Comparison of ENCODE assay signal across 14 mouse cellular contexts in genomic region chrX:151313732-151314131, GRCm38 (mm10). TPM values are rescaled to one million over a fixed set of nuclear protein-coding genes. Genes with fewer than 3 reads are reported as not detected.
DNase-seq lines count a peak whose midpoint lies in the region; ATAC-seq lines count a peak whose summit lies in the region.
"Had no signal": no experiment of that assay in that cellular context is flagged by ENCODE, and none has a peak within 500 bp of the region (broad histone marks: within the 10 kb centered on the region; RNA-seq: fewer than 3 reads in every experiment).

No protein-coding gene starts in this region.

- H3K9ac ChIP-seq in hindbrain, embryonic 11.5 days (ENCODE audit: low read depth, low read length): no peak overlapping the region
- H3K9ac ChIP-seq in hindbrain, embryonic 13.5 days: no peak overlapping the region
- H3K9ac ChIP-seq: forebrain, postnatal 0 days; hindbrain, embryonic 15.5 days; limb, embryonic 15.5 days had no signal

- peak; percentile 1 for DNase-seq in hindbrain, embryonic 11.5 days (ENCODE audit: low spot score)
- DNase-seq in testis, postnatal 10 days (ENCODE audit: low spot score): peak; percentile 40
- no peak for DNase-seq in testis, postnatal 14 days (ENCODE audit: low spot score)
- peak; percentile 11 for DNase-seq in c-Kit-positive CD71-positive TER-119-negative erythroid progenitor cells, embryonic 14.5 days (ENCODE audit: low read depth)
- peak; percentile 13 for DNase-seq in thymus, postnatal 25 days
- DNase-seq in ovary, postnatal 10 days (ENCODE audit: low spot score): no peak
- DNase-seq in left cerebral cortex, adult 8-10 months (ENCODE audit: low spot score in 2 of 2): no peak
- DNase-seq: cerebellum, postnatal 36 days; forebrain, postnatal 0 days; heart, adult 18-20 months; kidney, postnatal 14 days had no signal

- 69% methylated on average over 4 of the region's 4 CpGs for WGBS in hindbrain, embryonic 11.5 days
- 85% methylated on average over 4 of the region's 4 CpGs for WGBS in hindbrain, embryonic 13.5 days

- H3K4me1 ChIP-seq in hindbrain, embryonic 11.5 days (replicated peaks; ENCODE audit: control insufficient read depth, insufficient read depth, low read length): no peaks in the 10 kb centered on the region
- no peaks in the 10 kb centered on the region for H3K4me1 ChIP-seq in hindbrain, embryonic 13.5 days (replicated peaks)
- H3K4me1 ChIP-seq: hindbrain, embryonic 15.5 days; limb, embryonic 15.5 days had no signal

- no peaks in the 10 kb centered on the region for H3K9me3 ChIP-seq in hindbrain, embryonic 11.5 days (ENCODE audit: control insufficient read depth, low read length)
- H3K9me3 ChIP-seq in hindbrain, embryonic 13.5 days: no peaks in the 10 kb centered on the region
- H3K9me3 ChIP-seq: hindbrain, embryonic 15.5 days; limb, embryonic 15.5 days had no signal

- ATAC-seq in hindbrain, embryonic 11.5 days (ENCODE audit: low FRiP score): no peak
- ATAC-seq in hindbrain, embryonic 13.5 days (ENCODE audit: low FRiP score): no peak
- ATAC-seq: forebrain, postnatal 0 days had no signal

- H3K4me2 ChIP-seq in hindbrain, embryonic 11.5 days (replicated peaks; ENCODE audit: low read depth, low read length): no peak overlapping the region
- no peak overlapping the region for H3K4me2 ChIP-seq in hindbrain, embryonic 13.5 days
- H3K4me2 ChIP-seq: hindbrain, embryonic 15.5 days; limb, embryonic 15.5 days had no signal

- no peaks in the 10 kb centered on the region for H3K27me3 ChIP-seq in hindbrain, embryonic 11.5 days (ENCODE audit: control insufficient read depth, insufficient read depth, low read length)
- 0 out of 2 replicates have a peak, but pooled peaks cover 4% of the 10 kb centered on the region for H3K27me3 ChIP-seq in hindbrain, embryonic 13.5 days
- H3K27me3 ChIP-seq: hindbrain, embryonic 15.5 days had no signal

- no peak overlapping the region for H3K27ac ChIP-seq in hindbrain, embryonic 11.5 days (ENCODE audit: low read depth, low read length)
- no peak overlapping the region for H3K27ac ChIP-seq in hindbrain, embryonic 13.5 days
- H3K27ac ChIP-seq: hindbrain, embryonic 15.5 days; limb, embryonic 15.5 days had no signal

- H3K36me3 ChIP-seq in hindbrain, embryonic 11.5 days (ENCODE audit: control insufficient read depth, insufficient read depth, low read length): no peaks in the 10 kb centered on the region
- no peaks in the 10 kb centered on the region for H3K36me3 ChIP-seq in hindbrain, embryonic 13.5 days
- H3K36me3 ChIP-seq: hindbrain, embryonic 15.5 days; limb, embryonic 15.5 days had no signal

- no peak overlapping the region for H3K4me3 ChIP-seq in hindbrain, embryonic 11.5 days (ENCODE audit: low read depth, low read length)
- H3K4me3 ChIP-seq in hindbrain, embryonic 13.5 days: no peak overlapping the region
- H3K4me3 ChIP-seq: hindbrain, embryonic 15.5 days; limb, embryonic 15.5 days had no signal

RNA-seq across cellular contexts. Expression of gene Fam120c, which starts 30.2 kb away (rescaled TPM):
- polyA plus RNA-seq in hindbrain, embryonic 11.5 days (2014; fragmentation: Nextera tagmentation; extraction: Ambion mirVana): 2.9 and 3.4 TPM in 2 replicates
- polyA plus RNA-seq in hindbrain, embryonic 13.5 days (2015; fragmentation: Nextera tagmentation; extraction: Ambion mirVana): 5.6 and 5.9 TPM in 2 replicates
- total RNA-seq in left cerebral cortex, adult 8-10 months (2022): 10 to 100 TPM; 41.7 to 47.9 (median 44.2) TPM

Comparison
In these comparisons a context has a peak if more than half of its experiments do, and no peak if none do; other contexts are left out.
1. DNase-seq: peak in hindbrain, embryonic 11.5 days (single experiment), testis, postnatal 10 days (single experiment), c-Kit-positive CD71-positive TER-119-negative erythroid progenitor cells, embryonic 14.5 days (single experiment) and thymus, postnatal 25 days (single experiment); none in testis, postnatal 14 days (single experiment), ovary, postnatal 10 days (single experiment) and left cerebral cortex, adult 8-10 months (0 of 2).